Mouse (Mus musculus) G1E-ER4 (cell line): ENCODE measurements around the gene Gas1. TPM values are rescaled to one million over a fixed set of nuclear protein-coding genes. Genes with fewer than 3 reads are reported as not detected.

Experiments
- GATA1 ChIP-seq: IDR thresholded peaks from one replicate; pipeline ENCODE4 v1.8.0; 2012; ENCODE audit warnings: low read length, inconsistent platforms
- polyA plus RNA-seq: library from polyadenylated mRNA; stranded (reverse); fragments of >175 nt; gene quantifications from 2 replicates; pipeline ENCODE4 v1.2.3, GENCODE M21; 2012

Gas1 gene
- not detected in 2 replicates for polyA plus RNA-seq

GRCm38 (mm10) chr13:60177106-60177796 lies at the start of gene Gas1:
Gene Gas1 (minus strand): TSS chr13:60177365.
- TF ChIP-seq GATA1: no peak

- TF ChIP-seq GATA1: no peak
Observed at GRCm38 (mm10) chr13:60226251-60226836, 49.2 kb upstream of the Gas1 start.

GRCm38 (mm10) chr13:60225736-60226135 lies 48.6 kb upstream of the Gas1 start:
- TF ChIP-seq GATA1: no peak

GRCm38 (mm10) chr13:60225276-60225675 lies 48.1 kb upstream of the Gas1 start:
- no peak for TF ChIP-seq GATA1

- no peak for TF ChIP-seq GATA1
Observed at GRCm38 (mm10) chr13:60223797-60224196, 46.6 kb upstream of the Gas1 start.

GRCm38 (mm10) chr13:60222336-60222735 lies 45.2 kb upstream of the Gas1 start:
- no peak for TF ChIP-seq GATA1

- TF ChIP-seq GATA1: no peak
Observed at GRCm38 (mm10) chr13:60213896-60214295, 36.7 kb upstream of the Gas1 start.

- no peak for TF ChIP-seq GATA1
Observed at GRCm38 (mm10) chr13:60207135-60207601, 30.0 kb upstream of the Gas1 start.

- TF ChIP-seq GATA1: no peak
Observed at GRCm38 (mm10) chr13:60204746-60205145, 27.6 kb upstream of the Gas1 start.

GRCm38 (mm10) chr13:60193273-60193672 lies 16.1 kb upstream of the Gas1 start:
- TF ChIP-seq GATA1: no peak

GRCm38 (mm10) chr13:60189923-60190322 lies 12.8 kb upstream of the Gas1 start:
- no peak for TF ChIP-seq GATA1

GRCm38 (mm10) chr13:60188952-60189351 lies 11.8 kb upstream of the Gas1 start:
- no peak for TF ChIP-seq GATA1

GRCm38 (mm10) chr13:60187276-60187675 lies 10.1 kb upstream of the Gas1 start:
- no peak for TF ChIP-seq GATA1

GRCm38 (mm10) chr13:60182346-60182745 lies 5.2 kb upstream of the Gas1 start:
- no peak for TF ChIP-seq GATA1

GRCm38 (mm10) chr13:60179641-60180040 lies 2.5 kb upstream of the Gas1 start:
- no peak for TF ChIP-seq GATA1

GRCm38 (mm10) chr13:60178416-60178815 lies 1.3 kb upstream of the Gas1 start:
- no peak for TF ChIP-seq GATA1

- no peak for TF ChIP-seq GATA1
Observed at GRCm38 (mm10) chr13:60177797-60178110, 589 bp upstream of the Gas1 start.
